Mouse (Mus musculus): Measurements from ENCODE around the gene Tspan10. TPM values are rescaled to one million over a fixed set of nuclear protein-coding genes. Genes with fewer than 3 reads are reported as not detected.

Tspan10 gene
- polyA plus RNA-seq, 1 experiment from 2014 or later = not detected

- DNase-seq (ENCODE audit: low spot score) = no peak
- Histone ChIP-seq H3K36me3 (peaks cover 68% of the 10 kb centered on the region), H3K4me1 (peaks cover 31% of the 10 kb centered on the region), H3K4me3 (peak overlapping the region; percentile 98), H3K9me3 (replicated peaks) (no peaks in the 10 kb centered on the region), H3K27ac (peak overlapping the region; percentile 97), H3K27me3 (ENCODE audit: low read depth, poor library complexity, severe bottlenecking) (no peaks in the 10 kb centered on the region)
- 71% methylated on average over 6 of the region's 6 CpGs for WGBS
These were observed 16.6 kb downstream of the Tspan10 start for GRCm38 (mm10) chr11:120458847-120459597.

- H3K4me3 ChIP-seq = no peak overlapping the region
- no peak overlapping the region for H3K27ac ChIP-seq
- peaks cover 70% of the 10 kb centered on the region for H3K36me3 ChIP-seq
- WGBS = 88% methylated on average over 2 of the region's 2 CpGs
- DNase-seq (ENCODE audit: low spot score) = no peak
- H3K27me3 ChIP-seq (ENCODE audit: low read depth, poor library complexity, severe bottlenecking) = no peaks in the 10 kb centered on the region
- H3K4me1 ChIP-seq = peaks cover 35% of the 10 kb centered on the region
- no peaks in the 10 kb centered on the region for H3K9me3 ChIP-seq (replicated peaks)
These were observed 21.1 kb downstream of the Tspan10 start for GRCm38 (mm10) chr11:120463536-120463935.

GRCm38 (mm10) chr11:120464365-120464764 lies 21.9 kb downstream of the Tspan10 start:
- Histone ChIP-seq H3K36me3 (peaks cover 68% of the 10 kb centered on the region), H3K27ac (no peak overlapping the region), H3K9me3 (replicated peaks) (no peaks in the 10 kb centered on the region), H3K4me1 (peaks cover 29% of the 10 kb centered on the region), H3K4me3 (no peak overlapping the region), H3K27me3 (ENCODE audit: low read depth, poor library complexity, severe bottlenecking) (no peaks in the 10 kb centered on the region)
- DNase-seq (ENCODE audit: low spot score) = no peak
- 89% methylated on average over 5 of the region's 5 CpGs for WGBS

GRCm38 (mm10) chr11:120465521-120465920 lies 23.1 kb downstream of the Tspan10 start:
- no peak for DNase-seq (ENCODE audit: low spot score)
- Histone ChIP-seq H3K27ac (no peak overlapping the region), H3K36me3 (peaks cover 69% of the 10 kb centered on the region), H3K9me3 (replicated peaks) (no peaks in the 10 kb centered on the region), H3K4me3 (peak overlapping the region; percentile 88), H3K27me3 (ENCODE audit: low read depth, poor library complexity, severe bottlenecking) (no peaks in the 10 kb centered on the region), H3K4me1 (peaks cover 29% of the 10 kb centered on the region)
- 97% methylated on average over 4 of the region's 4 CpGs for WGBS

GRCm38 (mm10) chr11:120467051-120467735 lies 24.7 kb downstream of the Tspan10 start, which contains the start of gene Arl16:
Gene Arl16 (minus strand): TSS chr11:120467607.
- Histone ChIP-seq H3K36me3 (peaks cover 69% of the 10 kb centered on the region), H3K27me3 (ENCODE audit: low read depth, poor library complexity, severe bottlenecking) (no peaks in the 10 kb centered on the region), H3K27ac (peak within 1 kb of the TSS; percentile 88), H3K4me3 (peak within 1 kb of the TSS; percentile 88), H3K4me1 (peaks cover 27% of the 10 kb centered on the region), H3K9me3 (replicated peaks) (no peaks in the 10 kb centered on the region)
- peak; percentile 99 for DNase-seq (ENCODE audit: low spot score)
- WGBS = under 1% methylated on average over 54 of the region's 54 CpGs

GRCm38 (mm10) chr11:120467736-120468092 lies 25.3 kb downstream of the Tspan10 start:
- H3K27me3 ChIP-seq (ENCODE audit: low read depth, poor library complexity, severe bottlenecking) = no peaks in the 10 kb centered on the region
- peak overlapping the region; percentile 88 for H3K27ac ChIP-seq
- H3K4me1 ChIP-seq = peaks cover 27% of the 10 kb centered on the region
- peaks cover 69% of the 10 kb centered on the region for H3K36me3 ChIP-seq
- H3K4me3 ChIP-seq = peak overlapping the region; percentile 88
- no peak for DNase-seq (ENCODE audit: low spot score)
- H3K9me3 ChIP-seq (replicated peaks) = no peaks in the 10 kb centered on the region
- WGBS = under 1% methylated on average over 33 of the region's 33 CpGs

GRCm38 (mm10) chr11:120472052-120472451 lies 29.6 kb downstream of the Tspan10 start:
- no peak for DNase-seq (ENCODE audit: low spot score)
- peaks cover 77% of the 10 kb centered on the region for H3K36me3 ChIP-seq
- no peaks in the 10 kb centered on the region for H3K9me3 ChIP-seq (replicated peaks)
- peaks cover 10% of the 10 kb centered on the region for H3K4me1 ChIP-seq
- WGBS = 95% methylated on average over 6 of the region's 6 CpGs
- H3K27me3 ChIP-seq (ENCODE audit: low read depth, poor library complexity, severe bottlenecking) = no peaks in the 10 kb centered on the region
- no peak overlapping the region for H3K4me3 ChIP-seq
- H3K27ac ChIP-seq = no peak overlapping the region

- Histone ChIP-seq H3K9me3 (replicated peaks) (no peaks in the 10 kb centered on the region), H3K27me3 (ENCODE audit: low read depth, poor library complexity, severe bottlenecking) (no peaks in the 10 kb centered on the region), H3K4me3 (peak overlapping the region; percentile 98), H3K4me1 (peaks cover 21% of the 10 kb centered on the region), H3K36me3 (peaks cover 88% of the 10 kb centered on the region), H3K27ac (peak overlapping the region; percentile 95)
- no peak for DNase-seq (ENCODE audit: low spot score)
- WGBS = 90% methylated on average over 7 of the region's 7 CpGs
These were observed 41.0 kb downstream of the Tspan10 start for GRCm38 (mm10) chr11:120483448-120483934.

GRCm38 (mm10) chr11:120484265-120484981 lies 42.0 kb downstream of the Tspan10 start, which contains the start of gene Mrpl12:
Gene Mrpl12 (plus strand): TSS chr11:120484613.
- H3K27me3 ChIP-seq (ENCODE audit: low read depth, poor library complexity, severe bottlenecking) = no peaks in the 10 kb centered on the region
- peak; percentile 93 for DNase-seq (ENCODE audit: low spot score)
- 1% methylated on average over 60 of the region's 60 CpGs for WGBS
- peak within 1 kb of the TSS; percentile 98 for H3K4me3 ChIP-seq
- H3K36me3 ChIP-seq = peaks cover 88% of the 10 kb centered on the region
- no peaks in the 10 kb centered on the region for H3K9me3 ChIP-seq (replicated peaks)
- H3K4me1 ChIP-seq = peaks cover 25% of the 10 kb centered on the region
- peak within 1 kb of the TSS; percentile 95 for H3K27ac ChIP-seq

- Histone ChIP-seq H3K4me3 (peak overlapping the region; percentile 98), H3K36me3 (peaks cover 88% of the 10 kb centered on the region), H3K4me1 (peaks cover 32% of the 10 kb centered on the region), H3K9me3 (replicated peaks) (no peaks in the 10 kb centered on the region), H3K27me3 (ENCODE audit: low read depth, poor library complexity, severe bottlenecking) (no peaks in the 10 kb centered on the region), H3K27ac (peak overlapping the region; percentile 95)
- no peak for DNase-seq (ENCODE audit: low spot score)
- WGBS = 11% methylated on average over 10 of the region's 10 CpGs
These were observed 42.8 kb downstream of the Tspan10 start for GRCm38 (mm10) chr11:120485251-120485650.

- Histone ChIP-seq H3K27ac (no peak overlapping the region), H3K4me1 (peaks cover 61% of the 10 kb centered on the region), H3K4me3 (no peak overlapping the region), H3K36me3 (peaks cover 61% of the 10 kb centered on the region), H3K9me3 (replicated peaks) (no peaks in the 10 kb centered on the region), H3K27me3 (ENCODE audit: low read depth, poor library complexity, severe bottlenecking) (no peaks in the 10 kb centered on the region)
- no peak for DNase-seq (ENCODE audit: low spot score)
- 85% methylated on average over 4 of the region's 4 CpGs for WGBS
These were observed 46.1 kb downstream of the Tspan10 start for GRCm38 (mm10) chr11:120488516-120488915.

- Histone ChIP-seq H3K4me3 (peak overlapping the region; percentile 19), H3K4me1 (peaks cover 61% of the 10 kb centered on the region), H3K9me3 (replicated peaks) (no peaks in the 10 kb centered on the region), H3K27me3 (ENCODE audit: low read depth, poor library complexity, severe bottlenecking) (no peaks in the 10 kb centered on the region), H3K36me3 (peaks cover 61% of the 10 kb centered on the region), H3K27ac (peak overlapping the region; percentile 21; the same call in 1 of the 2 replicates)
- peak; percentile 74 for DNase-seq (ENCODE audit: low spot score)
- 62% methylated on average over 4 of the region's 4 CpGs for WGBS
These were observed 46.8 kb downstream of the Tspan10 start for GRCm38 (mm10) chr11:120489054-120489761.
